Mouse (Mus musculus): ENCODE measurements at regions not wholly inside any gene's neighbourhood (a gene's known extent, or its start where the extent isn't known, plus 50 kb on each side); places are given as distances from the start of the nearest gene placed in this dataset.

- DNase-seq (ENCODE audit: low spot score in 2 of 2) = no peak
Observed at GRCm38 (mm10) chr2:78972288-78973117, 104.6 kb downstream of the Ube2e3 start.

GRCm38 (mm10) chr2:78973811-78974210 is 105.9 kb downstream of the Ube2e3 start:
- no peak for DNase-seq (ENCODE audit: low spot score in 2 of 2)

DNA sequence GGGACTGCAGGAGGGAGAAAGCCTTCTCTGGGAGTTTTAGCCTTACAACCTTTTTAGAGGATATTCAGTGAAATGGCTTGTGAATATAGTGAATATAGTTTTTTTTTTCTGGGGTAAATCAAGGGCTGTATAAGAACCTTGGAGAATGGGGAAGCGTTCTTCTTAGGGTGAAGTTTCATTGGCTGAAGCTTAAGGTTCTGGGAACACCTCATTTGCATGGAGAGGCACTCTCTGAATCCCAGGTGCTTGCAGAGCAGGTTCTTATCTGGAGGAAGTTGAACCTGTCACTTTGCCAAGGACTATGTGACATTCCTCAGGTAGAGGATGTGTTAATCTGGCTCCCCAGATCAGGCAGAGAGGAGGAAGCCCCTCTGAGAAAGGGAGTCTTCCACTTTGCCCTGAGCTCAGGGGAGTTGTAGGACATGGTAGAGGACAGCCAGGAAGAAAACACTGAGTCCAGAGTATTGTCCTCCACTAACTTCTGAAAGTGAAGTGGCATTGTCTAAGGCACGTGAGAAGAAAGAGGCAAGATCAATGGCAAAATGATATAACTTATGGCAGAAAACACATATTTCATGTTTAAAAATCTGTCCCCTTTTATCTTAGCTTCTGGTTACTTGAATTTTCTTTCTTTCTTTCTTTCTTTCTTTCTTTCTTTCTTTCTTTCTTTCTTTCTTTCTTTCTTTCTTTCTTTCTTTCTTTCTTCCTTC is 106.9 kb downstream of the Ube2e3 start:
- DNase-seq (ENCODE audit: low spot score in 2 of 2) = no peak

DNA sequence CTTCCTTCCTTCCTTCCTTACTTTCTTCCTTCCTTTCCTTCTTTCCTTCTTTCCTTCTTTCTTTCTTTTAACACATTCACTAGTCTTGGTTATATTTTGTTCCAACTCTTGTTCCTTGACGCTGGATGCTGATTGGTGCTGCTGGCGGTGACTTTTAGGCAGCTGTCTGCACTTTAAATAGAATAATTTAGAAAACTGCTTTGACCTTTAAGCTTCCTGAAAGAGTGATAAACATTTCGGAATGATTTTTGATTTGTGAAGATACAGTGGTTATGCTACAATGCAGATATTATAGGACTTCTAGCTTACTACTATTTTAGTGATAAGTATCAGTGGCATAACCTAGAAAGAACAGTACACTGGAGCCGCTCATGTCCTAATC is 107.5 kb downstream of the Ube2e3 start:
- DNase-seq (ENCODE audit: low spot score in 2 of 2) = no peak

GRCm38 (mm10) chr2:78976084-78976483 is 108.2 kb downstream of the Ube2e3 start:
- no peak for DNase-seq (ENCODE audit: low spot score in 2 of 2)

GRCm38 (mm10) chr2:78977632-78978397 is 109.9 kb downstream of the Ube2e3 start:
- no peak for DNase-seq (ENCODE audit: low spot score in 2 of 2)

DNA sequence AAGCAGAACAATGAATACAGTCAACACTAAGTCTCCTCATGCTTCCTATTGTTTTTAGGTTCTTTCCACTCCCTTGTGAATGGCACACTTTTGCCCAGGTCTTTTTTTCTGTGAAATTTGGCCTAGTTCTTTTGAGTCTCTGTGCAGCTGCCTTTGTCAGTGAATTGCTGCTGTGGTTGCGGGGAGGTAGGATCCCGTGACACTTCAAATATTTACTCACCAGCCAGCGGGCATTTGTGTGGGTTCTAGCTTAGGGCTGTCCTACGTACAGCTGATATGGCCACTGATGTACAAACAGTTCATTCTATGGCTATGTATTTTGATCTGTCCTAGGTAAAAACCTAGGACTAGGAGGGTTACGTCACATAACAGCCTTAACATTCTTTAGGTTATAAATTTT is 112.1 kb downstream of the Ube2e3 start:
- no peak for DNase-seq (ENCODE audit: low spot score in 2 of 2)

- no peak for DNase-seq (ENCODE audit: low spot score in 2 of 2)
Observed at GRCm38 (mm10) chr2:78980661-78981229, 112.8 kb downstream of the Ube2e3 start.

GRCm38 (mm10) chr2:78983347-78983746 is 115.4 kb downstream of the Ube2e3 start:
- DNase-seq (ENCODE audit: low spot score in 2 of 2) = no peak

DNA sequence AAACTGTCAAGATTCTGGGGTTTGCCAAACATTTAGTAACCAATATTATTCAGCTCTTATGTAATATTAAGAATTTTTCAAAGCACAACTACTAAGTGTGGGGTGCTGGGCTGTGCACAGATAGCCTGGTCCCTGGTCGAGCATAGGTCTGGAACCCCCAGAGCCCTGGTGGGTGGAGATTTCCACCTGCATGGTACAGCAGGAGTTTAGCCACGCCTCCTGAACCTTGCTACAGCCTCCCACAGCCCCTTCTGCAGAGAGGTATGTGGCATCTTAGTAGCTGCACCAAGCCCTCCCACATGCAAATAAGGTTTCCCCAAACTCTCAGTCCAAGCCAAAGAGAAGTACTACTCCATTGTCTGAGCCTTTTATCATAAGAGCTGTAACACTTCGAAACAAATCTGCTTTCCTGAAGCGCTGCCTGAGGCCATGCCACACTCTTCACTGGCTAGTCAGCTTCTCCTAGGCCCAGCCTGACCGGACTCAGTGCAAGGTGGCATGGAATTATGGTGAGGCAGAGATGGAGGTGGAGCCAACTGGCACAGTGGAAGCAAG is 116.1 kb downstream of the Ube2e3 start:
- no peak for DNase-seq (ENCODE audit: low spot score in 2 of 2)

DNA sequence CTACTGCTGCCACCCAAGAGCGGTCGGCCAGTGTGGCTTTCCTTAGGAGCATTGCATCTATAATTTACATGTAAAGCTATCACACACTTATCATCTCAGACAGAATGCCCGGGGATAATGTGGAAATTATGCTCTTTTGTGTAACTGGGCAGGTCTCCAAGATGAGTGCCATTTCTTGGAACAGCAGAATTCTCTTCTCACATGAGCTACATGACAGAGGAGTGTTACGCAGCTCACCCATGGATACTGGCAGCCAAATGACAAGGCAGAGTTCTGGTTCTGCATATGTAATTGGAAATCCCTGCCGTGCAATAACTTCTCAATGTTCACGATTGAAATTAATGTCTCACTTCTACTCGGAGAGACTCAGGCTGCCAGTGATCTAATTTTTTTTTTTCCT is 119.1 kb downstream of the Ube2e3 start:
- no peak for DNase-seq (ENCODE audit: low spot score in 2 of 2)

DNA sequence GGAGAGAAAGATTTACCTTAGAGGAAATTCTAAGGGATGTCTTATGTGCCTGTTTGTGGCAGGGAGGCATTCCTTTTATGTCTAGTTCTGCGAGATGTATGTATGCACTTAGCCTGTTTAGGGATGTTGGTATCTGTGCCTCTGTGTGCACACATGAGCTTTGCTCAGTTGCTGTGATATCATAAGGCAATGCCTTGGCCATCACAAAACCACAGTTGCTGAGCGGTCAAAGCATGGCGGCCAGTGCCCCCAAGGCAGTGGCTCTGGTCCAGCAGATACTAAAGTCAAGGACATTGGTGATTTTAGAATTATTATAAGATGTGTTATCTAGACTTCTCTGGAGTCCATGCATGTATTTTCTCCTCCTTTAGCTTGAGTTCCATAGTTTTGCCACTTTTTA is 119.5 kb downstream of the Ube2e3 start:
- DNase-seq (ENCODE audit: low spot score in 2 of 2) = no peak

DNA sequence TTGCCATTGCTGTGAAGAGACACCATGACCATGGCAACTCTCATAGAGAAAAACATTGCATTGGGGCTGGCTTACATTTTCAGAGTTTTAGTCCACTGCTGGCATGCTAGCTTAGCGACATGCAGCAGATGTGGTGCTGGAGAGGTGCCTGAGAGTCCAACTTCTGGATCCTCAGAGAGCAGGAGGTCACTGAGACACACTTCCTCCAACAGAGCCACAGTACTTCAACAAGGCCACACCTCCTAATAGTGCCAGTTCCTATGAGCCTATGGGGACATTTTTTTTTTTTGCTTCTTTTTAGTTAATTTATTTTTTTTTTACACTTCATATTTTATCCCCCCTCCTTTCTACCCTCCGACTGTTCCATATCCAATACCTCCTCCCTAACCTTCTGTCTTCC is 120.3 kb downstream of the Ube2e3 start:
- DNase-seq (ENCODE audit: low spot score in 2 of 2) = no peak

DNA sequence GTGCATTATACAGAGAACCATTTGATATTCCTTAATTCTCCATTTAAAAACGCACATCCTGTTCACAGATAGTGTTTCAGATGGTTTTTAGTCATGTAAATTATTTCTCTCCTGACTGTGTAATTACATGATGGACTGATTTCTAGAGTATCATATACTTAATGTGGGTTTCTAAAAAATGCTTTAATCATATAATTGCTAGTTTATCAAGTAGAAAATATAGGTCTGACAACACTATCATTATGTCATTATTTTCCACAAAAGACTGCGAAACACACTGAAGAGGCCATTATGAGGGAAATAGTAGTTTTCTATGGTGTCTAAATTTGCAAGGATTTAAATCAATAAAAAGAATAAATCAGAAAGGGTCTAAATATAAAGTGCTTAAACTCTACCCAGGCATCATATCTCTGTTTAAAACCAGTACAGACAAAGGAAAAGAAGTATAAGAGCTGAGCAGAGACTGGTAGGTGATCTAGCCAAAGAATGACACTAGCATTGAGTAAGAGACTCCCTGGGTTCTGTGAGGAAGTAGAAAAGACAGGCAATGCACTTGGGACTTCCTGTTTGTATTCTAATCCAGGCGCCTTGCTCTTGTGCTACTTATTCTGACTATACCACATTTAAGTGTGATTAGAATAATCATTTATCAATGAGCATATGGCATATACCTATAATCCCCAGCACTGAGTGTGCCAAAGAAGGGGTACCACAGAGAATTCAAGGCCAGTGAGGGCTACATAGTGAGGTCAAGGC is 127.1 kb downstream of the Ube2e3 start:
- no peak for DNase-seq (ENCODE audit: low spot score in 2 of 2)

DNA sequence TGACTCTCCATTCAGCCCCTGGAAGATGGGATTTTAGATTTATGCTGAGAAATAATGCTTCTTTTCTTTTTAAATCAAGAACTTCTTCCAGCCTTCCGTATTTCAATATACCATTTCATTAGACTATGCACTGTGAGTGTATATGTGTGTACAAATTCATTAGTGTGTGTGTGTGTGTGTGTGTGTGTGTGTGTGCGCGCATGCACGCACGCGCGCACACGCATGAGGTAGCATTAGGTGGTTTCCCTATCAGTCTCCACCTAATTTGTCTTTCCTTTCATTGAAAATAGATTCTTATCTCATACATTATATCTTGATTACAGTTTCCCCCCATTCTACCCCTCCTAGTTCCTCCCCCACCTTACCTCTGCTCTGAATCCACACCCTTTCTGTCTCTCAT is 130.7 kb downstream of the Ube2e3 start:
- DNase-seq (ENCODE audit: low spot score in 2 of 2) = no peak

GRCm38 (mm10) chr2:78999410-78999809 is 131.5 kb downstream of the Ube2e3 start:
- no peak for DNase-seq (ENCODE audit: low spot score in 2 of 2)

- DNase-seq (ENCODE audit: low spot score in 2 of 2) = no peak
Observed at GRCm38 (mm10) chr2:79004862-79005261, 136.9 kb downstream of the Ube2e3 start.

GRCm38 (mm10) chr2:79008642-79009041 is 140.7 kb downstream of the Ube2e3 start:
- DNase-seq (ENCODE audit: low spot score in 2 of 2) = no peak

DNA sequence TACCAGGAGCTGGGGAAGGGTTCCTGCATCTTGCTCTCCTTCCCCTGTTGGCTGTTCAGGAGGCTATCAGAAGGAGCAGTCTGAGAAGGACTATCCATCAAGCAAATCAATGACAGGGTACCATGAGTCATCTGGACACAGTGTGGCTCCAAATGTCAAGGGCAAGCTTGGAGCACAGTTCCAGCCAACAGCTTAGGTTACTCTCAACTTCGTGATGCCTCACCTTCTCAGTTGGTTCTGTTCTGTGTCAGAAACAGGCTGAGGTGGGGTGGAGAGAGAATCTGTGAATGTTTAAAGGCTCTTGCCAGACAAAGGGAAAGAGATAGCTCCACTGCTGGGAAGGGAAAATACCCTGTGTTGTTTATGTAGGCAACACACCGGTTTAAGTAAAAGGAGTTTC is 141.9 kb downstream of the Ube2e3 start:
- no peak for DNase-seq (ENCODE audit: low spot score in 2 of 2)

- DNase-seq (ENCODE audit: low spot score in 2 of 2) = no peak
Observed at GRCm38 (mm10) chr2:79010273-79010672, 142.3 kb downstream of the Ube2e3 start.
